In genomic region chr9:58133893-58134884, GRCm38 (mm10) we compare ENCODE assay signal across 11 mouse cellular contexts. TPM values are rescaled to one million over a fixed set of nuclear protein-coding genes. Genes with fewer than 3 reads are reported as not detected.
DNase-seq lines count a peak whose midpoint lies in the region; ATAC-seq and TF ChIP-seq lines count a peak whose summit lies in the region.
"Had no signal": no experiment of that assay in that cellular context is flagged by ENCODE, and none has a peak within 500 bp of the region (broad histone marks: within the 10 kb centered on the region; RNA-seq: fewer than 3 reads in every experiment).

No protein-coding gene starts in this region.

- no peaks in the 10 kb centered on the region for H3K9me3 ChIP-seq in kidney, postnatal 0 days (replicated peaks; ENCODE audit: low read length)
- H3K9me3 ChIP-seq in forebrain, embryonic 10.5 days: no peaks in the 10 kb centered on the region
- H3K9me3 ChIP-seq in limb, embryonic 11.5 days (ENCODE audit: control insufficient read depth, low read length): no peaks in the 10 kb centered on the region
- H3K9me3 ChIP-seq in stomach, embryonic 15.5 days: no peaks in the 10 kb centered on the region

- no peaks in the 10 kb centered on the region for H3K27me3 ChIP-seq in kidney, postnatal 0 days (ENCODE audit: insufficient read depth, low read length)
- H3K27me3 ChIP-seq in forebrain, embryonic 10.5 days (ENCODE audit: poor library complexity, severe bottlenecking): peaks cover 55% of the 10 kb centered on the region
- no peaks in the 10 kb centered on the region for H3K27me3 ChIP-seq in limb, embryonic 11.5 days (ENCODE audit: control insufficient read depth, insufficient read depth, low read length)
- no peaks in the 10 kb centered on the region for H3K27me3 ChIP-seq in stomach, embryonic 15.5 days (replicated peaks)

- peak; percentile 41; the same call in 1 of the 2 replicates for ATAC-seq in kidney, postnatal 0 days (replicated peaks; ENCODE audit: low FRiP score, low read depth)
- ATAC-seq in limb, embryonic 11.5 days (ENCODE audit: insufficient number of reproducible peaks, low FRiP score, low TSS enrichment, low read depth): peak; percentile 65
- peak; percentile 41; the same call in 1 of the 2 replicates for ATAC-seq in stomach, embryonic 15.5 days (ENCODE audit: insufficient read depth, low FRiP score, low read depth)
- ATAC-seq in frontal cortex, adult (ENCODE audit: low TSS enrichment): no peak

- H3K4me3 ChIP-seq in kidney, postnatal 0 days (replicated peaks; ENCODE audit: low read depth, low read length): no peak overlapping the region
- peak overlapping the region; percentile 26 for H3K4me3 ChIP-seq in forebrain, embryonic 10.5 days
- no peak overlapping the region for H3K4me3 ChIP-seq in limb, embryonic 11.5 days (ENCODE audit: low read depth, low read length)
- H3K4me3 ChIP-seq in stomach, embryonic 15.5 days (replicated peaks): no peak overlapping the region
- H3K4me3 ChIP-seq in lung, adult 2 months (replicated peaks; ENCODE audit: extremely low read depth, low read depth, low read length): no peak overlapping the region

- DNase-seq in kidney, postnatal 0 days (ENCODE audit: low spot score): no peak
- DNase-seq in kidney, adult 18-20 months: no peak
- DNase-seq in forebrain, embryonic 10.5 days (ENCODE audit: extremely low spot score, low spot score): peak; percentile 68
- DNase-seq in limb, embryonic 11.5 days (ENCODE audit: low spot score): peak; percentile 78
- no peak for DNase-seq in lung, adult 2 months
- DNase-seq in layer of hippocampus, adult 8-10 months (ENCODE audit: low spot score in 2 of 2): no peak
- DNase-seq: adrenal gland, postnatal 25 days; lung, adult 18-20 months had no signal

- 0 out of 2 replicates have a peak overlapping the region, but pooled peaks have one; percentile 33 for H3K27ac ChIP-seq in kidney, postnatal 0 days
- H3K27ac ChIP-seq in forebrain, embryonic 10.5 days: peak overlapping the region; percentile 90
- H3K27ac ChIP-seq in limb, embryonic 11.5 days (replicated peaks; ENCODE audit: low read depth, low read length): peak overlapping the region; percentile 91
- peak overlapping the region; percentile 28; the same call in 1 of the 2 replicates for H3K27ac ChIP-seq in stomach, embryonic 15.5 days

- H3K4me2 ChIP-seq in kidney, postnatal 0 days (ENCODE audit: low read length): 0 out of 2 replicates have a peak overlapping the region, but pooled peaks have one; percentile 1
- peak overlapping the region; percentile 34 for H3K4me2 ChIP-seq in limb, embryonic 11.5 days (ENCODE audit: low read depth, severe bottlenecking)
- no peak overlapping the region for H3K4me2 ChIP-seq in stomach, embryonic 15.5 days

- no peaks in the 10 kb centered on the region for H3K36me3 ChIP-seq in kidney, postnatal 0 days (ENCODE audit: insufficient read depth, low read length)
- peaks cover 20% of the 10 kb centered on the region; the same call in 1 of the 2 replicates for H3K36me3 ChIP-seq in forebrain, embryonic 10.5 days (replicated peaks)
- no peaks in the 10 kb centered on the region for H3K36me3 ChIP-seq in limb, embryonic 11.5 days (ENCODE audit: control insufficient read depth, insufficient read depth, low read length)
- H3K36me3 ChIP-seq in stomach, embryonic 15.5 days: no peaks in the 10 kb centered on the region

- no peak overlapping the region for H3K9ac ChIP-seq in kidney, postnatal 0 days (ENCODE audit: low read depth, low read length)
- H3K9ac ChIP-seq in limb, embryonic 11.5 days (ENCODE audit: low read length): peak overlapping the region; percentile 5; the same call in 1 of the 2 replicates
- no peak overlapping the region for H3K9ac ChIP-seq in stomach, embryonic 15.5 days

- TF ChIP-seq POLR2A in lung, adult 2 months (IDR thresholded peaks at IDR 0.05; ENCODE audit: borderline replicate concordance, extremely low read depth, low read depth, low read length): no peak

- TF ChIP-seq CTCF in kidney, postnatal 0 days (IDR thresholded peaks at IDR 0.05; ENCODE audit: low read depth): no peak
- TF ChIP-seq CTCF in lung, adult 2 months (IDR thresholded peaks at IDR 0.05; ENCODE audit: insufficient read depth, low read length): no peak

- peaks cover 30% of the 10 kb centered on the region for H3K4me1 ChIP-seq in kidney, postnatal 0 days (replicated peaks; ENCODE audit: insufficient read depth, low read length)
- H3K4me1 ChIP-seq in forebrain, embryonic 10.5 days: peaks cover 100% of the 10 kb centered on the region
- peaks cover 69% of the 10 kb centered on the region for H3K4me1 ChIP-seq in limb, embryonic 11.5 days (ENCODE audit: control insufficient read depth, insufficient read depth, low read length)
- peaks cover 26% of the 10 kb centered on the region for H3K4me1 ChIP-seq in stomach, embryonic 15.5 days
- H3K4me1 ChIP-seq in lung, adult 2 months (ENCODE audit: control insufficient read depth, insufficient read depth, low read length): no peaks in the 10 kb centered on the region

- WGBS in kidney, postnatal 0 days: 9% methylated on average over 14 of the region's 17 CpGs
- 22% methylated on average over 17 of the region's 17 CpGs for WGBS in forebrain, embryonic 10.5 days
- WGBS in limb, embryonic 11.5 days: 1% methylated on average over 17 of the region's 17 CpGs
- WGBS in stomach, embryonic 15.5 days: 14% methylated on average over 16 of the region's 17 CpGs
- WGBS in lung, adult 2 months: 22% methylated on average over 17 of the region's 17 CpGs

RNA-seq across cellular contexts. Expression of gene Ccdc33, which starts 15.6 kb away (rescaled TPM):
- 0.09 and 0.13 TPM in 2 replicates for polyA plus RNA-seq in kidney, postnatal 0 days (2015; fragmentation: Nextera tagmentation; extraction: Ambion mirVana)
- polyA plus RNA-seq in forebrain, embryonic 10.5 days (2016; fragmentation: Nextera tagmentation; extraction: Ambion mirVana): 0.36 and 0.90 TPM in 2 replicates
- polyA plus RNA-seq in limb, embryonic 11.5 days (2014; fragmentation: Nextera tagmentation; extraction: Ambion mirVana): 0.17 TPM in 1 of 2 replicates, not detected in the other
- polyA plus RNA-seq in stomach, embryonic 15.5 days (2015; fragmentation: Nextera tagmentation; extraction: Ambion mirVana): 0.18 and 0.19 TPM in 2 replicates
- 7.8 and 8.5 TPM in 2 replicates for polyA plus RNA-seq in lung, adult 2 months (2012; rRNA removed)
- total RNA-seq in layer of hippocampus, adult 8-10 months (2022): 1 to 10 TPM in 3 of 4 experiments, under 1 TPM in 1; 0.87 to 2.0 (median 1.3) TPM
- total RNA-seq: heart, postnatal 25 days had no signal

Comparison
In these comparisons a context has a peak if more than half of its experiments do, and no peak if none do; other contexts are left out.
1. DNase-seq: peak in forebrain, embryonic 10.5 days (single experiment) and limb, embryonic 11.5 days (single experiment); none in kidney, postnatal 0 days (single experiment), kidney, adult 18-20 months (single experiment), lung, adult 2 months (single experiment) and layer of hippocampus, adult 8-10 months (0 of 2).
2. H3K27ac ChIP-seq: peak in every context shown above with its lines; median percentile 91 in limb, embryonic 11.5 days; 90 in forebrain, embryonic 10.5 days; 33 in kidney, postnatal 0 days; 28 in stomach, embryonic 15.5 days.